Mouse (Mus musculus): ENCODE measurements around the gene Las1l. TPM values are rescaled to one million over a fixed set of nuclear protein-coding genes. Genes with fewer than 3 reads are reported as not detected.
"Not testable (repeated sequence)": the region's sequence is repeated elsewhere in the genome, so short reads cannot be mapped to it uniquely, and the experiment has no call there.

Las1l gene
- 10 to 100 TPM; 53.3 to 57.3 TPM for total RNA-seq (2021)
- long read RNA-seq, experiment 1, transcript Las1l-201 (13 exons, 2,530 nt), result major isoform, 13 of 30 reads
- long read RNA-seq, experiment 1, partial matches to known transcripts, result 12 of 30 reads
- long read RNA-seq, experiment 1, other reads (novel, unspliced or antisense), result 4 of 30 reads
- long read RNA-seq, experiment 2, transcript Las1l-202 (14 exons, 2,581 nt), result minor isoform, 5 of 101 reads
- long read RNA-seq, experiment 2, transcript Las1l-201 (13 exons, 2,530 nt), result major isoform, 58 of 101 reads
- long read RNA-seq, experiment 2, partial matches to known transcripts, result 18 of 101 reads
- long read RNA-seq, experiment 2, other reads (novel, unspliced or antisense), result 20 of 101 reads

GRCm38 (mm10) chrX:95956497-95957293, at the start of gene Las1l:
Gene Las1l, minus strand, starts transcription at chrX:95956962.
- DNase-seq (ENCODE audit: low spot score in 2 of 2), result peak; percentile 35 to 67

- no peak for DNase-seq (ENCODE audit: low spot score in 2 of 2)
Measured at GRCm38 (mm10) chrX:96006395-96006794, 49.6 kb upstream of the Las1l start.

- no peak for DNase-seq (ENCODE audit: low spot score in 2 of 2)
Measured at GRCm38 (mm10) chrX:95999601-96000000, 42.8 kb upstream of the Las1l start.

- no peak for DNase-seq (ENCODE audit: low spot score in 2 of 2)
Measured at GRCm38 (mm10) chrX:95993206-95993605, 36.4 kb upstream of the Las1l start.

DNA sequence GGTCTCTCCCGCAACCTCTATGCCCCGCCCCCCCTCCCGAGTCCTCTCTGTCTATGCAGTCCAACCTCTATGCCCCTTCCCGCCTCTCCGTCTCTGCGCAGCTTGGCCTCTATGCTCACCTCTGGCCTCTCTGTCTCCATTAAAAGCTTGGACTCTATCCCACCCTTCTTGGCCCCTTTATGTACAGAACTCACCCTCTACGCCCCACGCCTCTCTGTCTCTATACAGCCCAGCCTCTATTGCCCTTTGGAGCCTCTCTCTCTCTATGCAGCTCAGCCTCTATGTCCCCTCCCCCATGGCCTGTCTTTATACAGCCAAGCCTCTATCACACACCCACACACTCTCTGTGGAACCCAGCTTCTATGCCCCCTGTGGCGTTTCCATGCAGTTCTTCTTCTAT, 13.2 kb upstream of the Las1l start:
- DNase-seq (ENCODE audit: low spot score in 2 of 2), result no peak

- DNase-seq (ENCODE audit: low spot score in 2 of 2), result no peak
Measured at GRCm38 (mm10) chrX:95969116-95969515, 12.4 kb upstream of the Las1l start.

GRCm38 (mm10) chrX:95968594-95968965, 11.8 kb upstream of the Las1l start:
- DNase-seq (ENCODE audit: low spot score in 2 of 2), result peak in 1 of 2 experiments; percentile 64

- DNase-seq (ENCODE audit: low spot score in 2 of 2), result no peak
Measured at GRCm38 (mm10) chrX:95967847-95968593, 11.3 kb upstream of the Las1l start.

DNA sequence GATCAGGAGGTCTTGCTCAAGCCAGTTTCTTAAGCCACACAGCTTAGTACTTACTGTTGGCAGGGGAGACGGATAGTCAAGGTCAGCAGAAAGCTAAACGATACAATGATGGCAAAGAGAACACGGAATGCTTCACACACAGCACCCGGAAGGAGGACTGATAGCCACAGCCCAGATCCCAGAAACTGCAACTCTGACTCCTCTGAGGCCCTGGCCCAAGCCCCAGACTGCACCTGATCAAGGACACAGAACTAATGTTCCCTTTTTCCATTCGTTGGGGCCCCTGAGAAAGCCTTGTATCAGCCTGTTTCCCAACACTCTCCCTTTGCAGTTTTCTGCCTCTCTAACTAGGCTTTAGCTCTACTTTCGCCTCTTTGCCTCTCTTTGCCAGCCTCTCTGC, 8.3 kb upstream of the Las1l start:
- no peak for DNase-seq (ENCODE audit: low spot score in 2 of 2)

DNA sequence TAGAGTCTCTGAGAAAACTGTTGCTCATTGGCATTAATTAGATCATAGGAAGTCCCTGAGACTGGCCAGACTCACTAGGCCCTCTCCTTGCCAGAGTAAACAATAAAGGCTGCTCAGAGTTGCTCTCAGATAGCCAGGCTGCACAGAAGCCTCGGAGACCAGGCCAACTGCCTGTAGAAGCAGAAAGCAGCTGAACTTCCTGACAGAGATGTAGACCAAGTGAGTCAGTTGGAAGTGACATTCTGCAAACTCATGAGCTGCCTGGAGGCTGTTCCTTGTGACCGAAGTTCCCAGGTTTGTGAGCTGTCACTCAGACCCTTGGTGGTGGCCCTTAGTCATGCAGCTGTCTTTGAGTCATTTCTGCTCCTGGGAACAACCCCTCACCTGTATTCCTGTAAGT, 6.6 kb upstream of the Las1l start:
- no peak for DNase-seq (ENCODE audit: low spot score in 2 of 2)

- DNase-seq (ENCODE audit: low spot score in 2 of 2), result not testable (repeated sequence)
Measured at GRCm38 (mm10) chrX:95957461-95957860, 699 bp upstream of the Las1l start.

- no peak for DNase-seq (ENCODE audit: low spot score in 2 of 2)
Measured at GRCm38 (mm10) chrX:95950776-95951175, 6.0 kb downstream of the Las1l start.

DNA sequence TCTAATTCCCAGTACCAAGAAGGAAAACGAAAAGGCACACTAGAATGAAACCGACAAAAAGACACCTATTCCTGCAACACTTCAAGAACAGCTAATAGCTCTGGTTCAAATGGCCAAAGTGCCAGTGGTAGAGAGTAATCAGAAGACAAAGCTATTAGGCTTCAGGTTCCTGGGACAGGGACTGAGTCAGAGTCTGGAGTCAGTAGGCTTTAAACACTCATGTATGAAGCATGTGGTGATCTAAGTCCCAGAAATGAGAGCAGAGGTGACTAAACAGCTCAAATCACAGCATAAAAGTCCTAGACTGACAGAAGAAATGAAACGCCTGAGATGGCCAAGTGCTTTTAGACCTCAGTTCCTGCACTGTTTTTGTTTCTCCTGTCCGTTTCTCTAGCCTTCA, 8.6 kb downstream of the Las1l start:
- DNase-seq (ENCODE audit: low spot score in 2 of 2), result no peak

DNA sequence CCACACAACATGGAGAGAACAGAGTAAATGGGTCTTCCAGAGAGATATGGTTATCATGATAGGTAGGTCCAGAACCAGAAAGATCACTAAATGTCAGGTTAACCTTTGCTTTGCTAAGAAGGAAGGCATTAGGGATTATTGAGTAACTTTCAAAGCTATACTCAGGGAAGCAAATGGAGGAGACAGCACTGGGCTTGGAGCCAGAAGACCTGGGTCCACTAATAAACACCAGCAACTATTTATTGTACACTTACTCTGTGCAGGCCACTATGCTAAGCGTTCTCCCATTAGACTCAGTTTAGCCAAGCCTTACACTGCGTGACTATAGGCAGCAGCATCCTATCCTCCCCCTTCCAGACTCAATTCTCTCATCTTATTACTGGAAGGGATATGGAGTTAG, 11.3 kb downstream of the Las1l start:
- no peak for DNase-seq (ENCODE audit: low spot score in 2 of 2)

DNA sequence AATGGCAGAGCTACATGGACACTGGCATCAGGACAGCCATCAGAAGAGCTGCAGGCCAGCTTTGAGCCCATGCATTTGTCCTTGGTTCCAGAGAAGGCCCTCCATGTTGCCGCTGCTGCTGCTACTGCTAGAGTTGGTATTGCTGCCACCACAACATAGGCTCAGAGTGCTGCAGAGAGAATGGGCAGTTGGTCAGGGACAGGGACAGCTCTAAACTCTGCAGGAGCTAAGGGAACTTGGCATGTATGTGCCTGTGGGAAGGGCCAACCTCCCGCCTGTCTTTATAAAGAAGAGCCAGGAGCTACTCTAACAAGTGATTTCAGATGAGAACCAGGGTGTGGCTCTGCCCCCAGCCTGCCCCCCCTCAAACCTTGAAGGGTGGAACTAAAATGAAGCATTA, 21.3 kb downstream of the Las1l start:
- DNase-seq (ENCODE audit: low spot score in 2 of 2), result no peak

DNA sequence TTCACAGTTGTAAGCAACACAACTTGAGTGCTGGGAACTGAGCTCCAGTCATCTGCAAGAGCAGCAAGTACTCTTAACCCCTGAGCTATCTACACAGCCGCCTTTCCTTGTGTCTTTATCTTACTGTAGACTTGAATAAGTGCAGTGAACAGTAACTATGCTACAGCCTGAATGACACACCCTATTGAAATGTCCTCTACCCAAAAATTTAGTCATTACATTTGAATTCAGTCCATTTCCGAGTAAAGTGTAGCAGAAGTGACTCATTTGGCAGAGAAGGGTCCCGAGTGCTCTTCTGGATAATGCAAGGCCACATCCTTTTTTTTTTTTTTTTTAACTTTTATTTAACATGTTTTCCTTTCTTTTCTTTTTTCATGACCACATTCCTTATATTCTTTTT, 54.0 kb downstream of the Las1l start:
- DNase-seq (ENCODE audit: low spot score in 2 of 2), result no peak

Other genes starting within 250 kb of the Las1l start
- gene Zc3h12b, start 245.3 kb downstream of the Las1l start, total RNA-seq (2021), result 1 to 10 TPM; 5.3 to 6.0 TPM
- gene Msn, start 139.1 kb upstream of the Las1l start, total RNA-seq (2021), result 100 to 1,000 TPM; 154 TPM

All from adrenal gland, postnatal 4 days (tissue).